Mouse (Mus musculus) spleen, postnatal 36 days (tissue): ENCODE measurements at regions not wholly inside any gene's neighbourhood (a gene's known extent, or its start where the extent isn't known, plus 50 kb on each side); places are given as distances from the start of the nearest gene placed in this dataset.

Source experiments
- DNase-seq, 2 experiments: peaks; one replicate each; pipeline ENCODE4 v3.0.0; 2022; ENCODE audit warnings: low spot score in 2 of 2, mixed read lengths in 1 of 2

DNA sequence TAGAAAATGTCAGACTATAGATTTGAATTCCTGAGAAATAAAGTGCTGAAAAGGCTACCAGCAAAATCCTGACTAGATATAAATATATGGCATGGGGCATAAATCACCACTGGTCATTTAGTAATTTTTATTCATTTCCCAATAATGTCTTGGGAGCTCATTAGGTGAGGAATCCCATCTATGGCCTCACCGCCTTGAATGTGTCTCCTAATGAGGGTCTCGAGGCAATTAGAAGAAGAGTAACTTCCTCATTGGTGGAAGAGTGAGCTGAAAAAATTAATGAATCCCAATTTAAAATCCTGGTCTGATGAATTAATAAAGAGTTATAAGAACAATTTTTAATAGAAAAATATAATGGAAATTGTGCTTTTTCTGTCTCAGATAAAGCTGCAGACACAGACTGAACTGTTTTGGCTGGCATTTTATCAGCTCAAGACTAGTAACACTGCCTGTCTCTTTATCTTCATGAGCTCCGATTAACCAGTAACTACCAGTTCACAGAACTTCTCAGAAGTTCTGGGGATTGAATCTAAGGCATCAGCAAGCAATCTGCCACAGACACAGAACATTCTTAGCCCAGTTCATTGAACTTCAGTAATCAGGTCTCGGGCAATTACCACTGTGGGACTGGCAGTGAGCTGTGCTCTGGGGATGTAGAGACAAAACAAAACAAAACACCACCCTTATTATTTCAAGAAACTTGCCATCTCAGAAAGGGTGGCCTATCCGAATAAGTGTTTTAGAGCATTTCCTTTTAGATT lies 170.7 kb downstream of the Plpp3 start:
- DNase-seq = no peak

DNA sequence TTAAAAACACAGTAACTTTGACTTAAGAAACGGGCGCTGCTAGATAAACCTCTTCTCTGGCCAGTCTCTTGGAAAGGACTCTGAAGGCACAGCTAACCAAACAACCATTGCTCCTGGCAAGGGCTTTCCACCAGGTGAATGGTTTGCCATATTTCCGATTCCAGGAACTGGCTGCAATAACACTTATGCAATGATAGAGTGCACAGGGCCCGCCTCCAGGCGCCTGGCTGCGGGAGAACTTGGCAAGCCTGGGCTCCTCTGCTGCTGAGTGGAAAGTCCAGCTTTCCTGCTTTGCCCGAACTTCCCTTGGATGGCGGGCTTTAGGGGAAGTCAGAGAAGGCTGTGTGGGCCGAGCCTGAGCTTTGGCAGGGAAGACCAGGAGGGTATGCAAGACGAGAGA lies 171.6 kb downstream of the Plpp3 start:
- DNase-seq = no peak

GRCm38 (mm10) chr4:105332081-105332480 lies 174.9 kb downstream of the Plpp3 start:
- DNase-seq = no peak

GRCm38 (mm10) chr4:105335872-105336271 lies 178.7 kb downstream of the Plpp3 start:
- DNase-seq = no peak

- no peak for DNase-seq
Observed at GRCm38 (mm10) chr4:105336557-105336956, 179.4 kb downstream of the Plpp3 start.

DNA sequence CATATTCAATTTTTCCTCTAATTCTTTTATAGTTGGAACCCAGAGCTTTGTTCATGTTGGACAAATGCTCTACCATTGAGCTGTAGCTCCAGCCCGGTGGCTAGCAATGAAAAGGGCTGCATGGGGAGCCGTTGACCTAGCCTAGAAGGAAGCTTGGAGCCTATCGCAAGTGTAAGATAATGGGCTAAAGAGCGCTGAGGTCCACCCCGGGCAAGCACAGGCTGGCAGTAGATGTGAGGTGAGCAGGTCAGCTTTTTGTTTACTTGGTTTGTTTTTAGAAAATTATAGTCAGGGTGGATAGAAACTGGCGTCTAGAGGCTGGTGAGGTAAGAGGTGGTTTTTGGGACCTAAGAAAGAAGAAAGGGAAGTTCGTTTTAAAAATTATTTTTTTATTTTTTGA lies 181.0 kb downstream of the Plpp3 start:
- no peak for DNase-seq

GRCm38 (mm10) chr4:105338861-105339260 lies 181.7 kb downstream of the Plpp3 start:
- DNase-seq = no peak

DNA sequence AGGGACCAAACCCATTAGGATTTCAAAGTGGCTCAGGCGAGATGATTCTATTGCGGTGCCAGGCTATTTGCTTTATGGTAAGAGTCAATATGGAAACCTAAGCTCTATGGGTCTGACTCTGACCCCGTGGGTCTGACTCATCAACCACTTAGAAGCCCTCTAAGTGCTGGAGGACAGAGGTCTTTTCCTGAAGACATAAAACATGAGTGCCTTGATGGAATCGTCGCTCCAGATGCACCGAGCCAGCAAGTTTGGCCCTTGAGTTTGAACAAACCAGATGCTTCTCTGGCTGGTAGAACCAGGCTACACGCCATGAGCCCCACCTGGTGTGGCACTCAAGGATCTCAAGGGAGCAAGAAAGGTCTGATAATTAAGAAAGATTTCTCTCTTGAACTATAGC lies 184.1 kb downstream of the Plpp3 start:
- DNase-seq = no peak

DNA sequence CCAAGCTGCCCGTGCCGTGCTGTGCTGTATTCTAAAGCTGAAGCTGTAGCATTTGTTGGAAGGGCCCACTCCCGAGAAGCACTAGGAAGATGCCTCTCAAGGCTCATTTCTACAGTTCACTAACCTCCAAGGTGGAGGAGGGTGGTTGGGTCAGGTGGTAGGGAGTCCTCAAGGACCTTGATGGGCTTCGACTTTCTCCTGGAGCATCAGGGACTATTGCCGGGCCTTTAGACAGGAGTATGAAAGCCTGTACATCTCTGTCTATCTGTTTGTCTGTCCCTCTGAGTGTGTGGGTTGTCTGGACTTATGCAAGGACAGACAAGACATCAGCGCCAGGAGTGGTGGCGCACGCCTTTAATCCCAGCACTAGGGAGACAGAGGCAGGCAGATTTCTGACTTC lies 189.7 kb downstream of the Plpp3 start:
- no peak for DNase-seq

DNA sequence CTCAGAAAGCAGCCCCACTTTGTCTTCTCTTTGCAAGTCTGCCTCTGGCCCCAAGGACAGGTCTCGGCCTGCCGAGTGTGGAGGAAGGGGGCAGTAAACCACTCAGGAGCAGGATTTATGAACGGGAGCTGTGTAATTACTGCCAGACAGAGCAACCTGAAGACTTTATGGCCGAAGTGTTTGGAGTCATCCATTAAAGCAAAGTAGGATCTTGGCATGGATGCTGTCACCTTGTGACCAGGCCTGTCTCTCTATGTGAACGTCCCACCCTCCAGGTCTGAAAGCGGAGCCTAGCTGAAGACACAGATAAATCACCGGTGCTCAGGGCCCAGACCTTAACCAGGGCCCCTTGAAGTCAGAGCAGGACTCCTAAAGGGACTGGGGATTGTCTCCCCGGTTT lies 190.8 kb downstream of the Plpp3 start:
- DNase-seq = no peak

DNA sequence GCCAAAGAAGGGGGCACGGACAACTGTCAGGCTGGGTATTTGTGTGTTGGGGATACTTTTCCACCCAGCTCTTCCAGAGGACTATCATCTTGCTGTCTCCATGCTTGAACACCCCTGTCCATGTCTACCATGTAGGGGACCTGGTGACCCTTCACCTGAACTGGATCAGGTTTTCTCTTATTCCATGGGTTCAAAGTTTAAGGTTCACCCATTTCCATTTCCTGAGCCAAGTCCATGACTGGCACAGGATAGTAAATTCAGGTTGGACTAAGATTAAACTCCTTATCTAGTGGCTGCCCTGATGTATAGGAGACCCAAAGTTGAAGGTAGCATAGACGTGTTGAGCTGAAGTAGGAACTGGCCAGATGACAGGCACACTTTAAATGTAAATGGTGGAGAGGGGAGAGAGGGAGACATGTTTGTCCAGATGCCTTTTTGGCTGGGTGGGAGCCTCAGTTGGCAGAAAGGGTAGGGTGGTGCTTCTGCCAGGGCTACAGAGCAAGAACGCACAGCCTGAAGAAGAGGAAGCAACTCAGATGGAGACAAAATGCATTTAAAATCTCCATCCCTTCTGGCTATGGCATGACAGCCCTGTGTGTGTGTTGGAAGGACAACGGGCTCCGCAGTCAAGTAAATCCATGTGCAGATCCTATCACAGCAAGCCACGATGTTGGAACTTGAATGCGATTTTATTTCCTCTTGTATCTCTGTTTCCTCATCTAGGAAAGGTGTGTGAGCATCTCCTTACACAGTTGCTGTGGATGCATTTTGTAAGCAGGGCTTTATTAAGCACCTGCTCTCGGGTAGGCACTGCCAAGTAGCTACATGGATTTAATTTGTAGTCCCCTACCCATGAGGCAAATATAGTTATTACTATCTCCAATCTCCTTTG lies 192.4 kb downstream of the Plpp3 start:
- no peak for DNase-seq

GRCm38 (mm10) chr4:105352342-105352741 lies 195.2 kb downstream of the Plpp3 start:
- DNase-seq = no peak

GRCm38 (mm10) chr4:105352953-105353352 lies 195.8 kb downstream of the Plpp3 start:
- DNase-seq = no peak

GRCm38 (mm10) chr4:105354097-105354496 lies 196.9 kb downstream of the Plpp3 start:
- DNase-seq = no peak

- DNase-seq = no peak
Observed at GRCm38 (mm10) chr4:105356616-105357015, 199.5 kb downstream of the Plpp3 start.

DNA sequence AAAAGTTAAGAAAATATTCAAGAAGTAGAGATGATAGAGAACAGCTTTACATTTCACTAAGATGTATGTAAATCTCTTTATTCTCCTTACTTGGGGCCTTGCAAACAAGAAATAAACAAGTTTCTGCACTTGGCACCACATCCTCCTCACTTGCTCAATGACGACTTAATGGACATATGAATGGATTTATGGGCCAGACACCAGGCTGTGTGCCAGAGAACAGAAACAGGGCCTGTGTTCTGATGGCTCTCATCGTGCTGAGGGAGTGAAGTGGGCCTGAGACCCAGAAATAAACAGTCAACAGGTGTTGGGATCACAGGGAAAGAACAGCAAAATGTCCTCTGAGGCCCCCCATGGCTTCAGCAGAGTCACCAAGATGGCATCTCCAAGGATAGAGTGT lies 201.6 kb downstream of the Plpp3 start:
- DNase-seq = no peak

GRCm38 (mm10) chr4:105364496-105364895 lies 207.3 kb downstream of the Plpp3 start:
- no peak for DNase-seq

GRCm38 (mm10) chr4:105365076-105365475 lies 207.9 kb downstream of the Plpp3 start:
- no peak for DNase-seq

GRCm38 (mm10) chr4:105376591-105376990 lies 219.4 kb downstream of the Plpp3 start:
- no peak for DNase-seq

- DNase-seq = no peak
Observed at GRCm38 (mm10) chr4:105377469-105378187, 220.5 kb downstream of the Plpp3 start.

GRCm38 (mm10) chr4:105384826-105385225 lies 227.7 kb downstream of the Plpp3 start:
- no peak for DNase-seq

DNA sequence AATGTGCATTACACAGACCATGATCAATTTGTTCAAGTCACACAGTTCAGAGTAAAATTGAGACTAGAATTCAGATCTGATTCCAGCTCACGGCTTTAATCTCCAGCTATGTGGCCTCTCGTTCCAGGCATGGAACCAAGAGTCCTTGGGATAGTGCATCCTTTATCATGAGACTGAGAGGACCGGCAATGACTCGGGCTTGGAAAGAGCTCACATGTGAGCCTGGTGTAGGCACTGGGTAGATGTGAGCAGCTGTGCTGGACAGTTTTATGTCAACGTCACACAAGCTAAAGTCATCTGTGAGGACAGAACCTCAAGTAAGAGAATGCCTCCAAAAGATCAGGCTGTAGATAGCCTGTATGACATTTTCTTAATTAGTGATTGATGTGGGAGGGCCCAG lies 228.3 kb downstream of the Plpp3 start:
- no peak for DNase-seq
